Mouse (Mus musculus) stomach, embryonic 15.5 days (tissue): ENCODE measurements at regions not wholly inside any gene's neighbourhood (a gene's known extent, or its start where the extent isn't known, plus 50 kb on each side); places are given as distances from the start of the nearest gene placed in this dataset.

Source experiments
- ATAC-seq: fragments of 200-750 bp; cut with Nextera tagmentation; 2 replicates; pipeline ENCODE4 v1.8.0; 2017; ENCODE audit warnings: low read depth, moderate number of reproducible peaks, moderate TSS enrichment; ENCODE audit not compliant: insufficient read depth, low FRiP score
- H3K27ac ChIP-seq: fragments of 300-500 bp; sonication (generic); 2 replicates; pipeline ENCODE4 v1.5.1; 2015; ENCODE audit warnings: mild to moderate bottlenecking, inconsistent platforms
- H3K27me3 ChIP-seq: fragments of 300-500 bp; sonication (generic); replicated peaks from 2 replicates; pipeline ENCODE4 v1.6.1; 2015; ENCODE audit warnings: inconsistent platforms
- H3K36me3 ChIP-seq: fragments of 300-500 bp; sonication (generic); 2 replicates; pipeline ENCODE4 v1.6.1; 2015; ENCODE audit warnings: inconsistent platforms
- H3K4me1 ChIP-seq: fragments of 300-500 bp; sonication (generic); 2 replicates; pipeline ENCODE4 v1.6.1; 2015; ENCODE audit warnings: inconsistent platforms
- H3K4me2 ChIP-seq: fragments of 300-500 bp; sonication (generic); 2 replicates; pipeline ENCODE4 v1.6.1; 2015; ENCODE audit warnings: mild to moderate bottlenecking, inconsistent platforms
- H3K4me3 ChIP-seq: fragments of 300-500 bp; sonication (generic); replicated peaks from 2 replicates; pipeline ENCODE4 v1.5.1; 2015; ENCODE audit warnings: inconsistent platforms
- H3K9ac ChIP-seq: fragments of 300-500 bp; sonication (generic); 2 replicates; pipeline ENCODE4 v1.6.1; 2015; ENCODE audit warnings: inconsistent platforms
- H3K9me3 ChIP-seq: fragments of 300-500 bp; sonication (generic); 2 replicates; pipeline ENCODE4 v1.6.1; 2016; ENCODE audit warnings: inconsistent platforms
- WGBS: fragments of 180-500 bp; shearing (Covaris S2); methylation state at CpG from one replicate; pipeline ENCODE4 v1.1.7; 2015; 5-methylcytosine and 5-hydroxymethylcytosine counted together

DNA sequence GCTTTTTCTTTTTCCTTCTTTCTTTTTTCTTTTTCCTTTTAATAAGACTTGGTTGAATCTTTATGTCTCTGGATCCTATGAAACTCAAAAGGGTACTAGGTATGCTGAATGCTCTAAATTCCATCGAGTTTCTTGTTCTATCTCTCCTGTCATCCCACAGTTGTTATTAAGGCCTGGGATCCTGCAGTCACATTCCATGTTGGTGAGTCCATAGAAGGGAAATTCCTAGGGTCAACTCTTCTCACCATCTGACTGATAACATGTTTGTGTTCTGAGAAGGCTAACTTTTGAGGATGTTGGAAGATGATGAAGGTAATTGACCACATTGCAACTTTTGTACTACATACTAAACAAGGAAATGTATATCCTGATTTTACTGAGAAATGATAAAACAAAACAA is 210.5 kb upstream of the Marcks start:
- H3K9ac ChIP-seq = no peak overlapping the region
- H3K4me3 ChIP-seq = no peak overlapping the region
- H3K4me1 ChIP-seq = no peaks in the 10 kb centered on the region
- 81% methylated on average over 1 of the region's 1 CpGs for WGBS
- no peak overlapping the region for H3K4me2 ChIP-seq
- H3K36me3 ChIP-seq = no peaks in the 10 kb centered on the region
- H3K27me3 ChIP-seq = no peaks in the 10 kb centered on the region
- ATAC-seq = no peak
- H3K9me3 ChIP-seq = no peaks in the 10 kb centered on the region
- no peak overlapping the region for H3K27ac ChIP-seq

DNA sequence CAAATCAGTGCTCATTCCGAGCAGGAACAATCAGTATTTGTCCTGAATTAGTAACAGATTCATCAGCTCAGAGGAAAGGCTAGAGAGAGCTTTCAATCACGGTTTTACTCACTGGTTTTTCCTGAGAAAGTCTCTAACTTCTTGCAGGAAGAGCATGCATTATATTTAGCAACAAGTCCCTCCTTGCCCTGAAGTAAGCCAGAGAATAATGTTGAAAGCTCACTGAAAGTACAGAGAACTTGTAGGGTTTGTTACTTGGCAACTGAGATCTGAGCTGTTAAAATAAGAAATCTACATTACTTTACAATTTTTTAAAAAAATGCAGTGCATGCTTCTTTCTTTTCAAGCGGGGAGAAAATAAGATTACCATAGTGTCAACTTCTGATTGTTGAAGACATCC is 209.7 kb upstream of the Marcks start:
- H3K4me3 ChIP-seq = no peak overlapping the region
- no peaks in the 10 kb centered on the region for H3K36me3 ChIP-seq
- no peak overlapping the region for H3K27ac ChIP-seq
- H3K27me3 ChIP-seq = no peaks in the 10 kb centered on the region
- no peaks in the 10 kb centered on the region for H3K4me1 ChIP-seq
- no peaks in the 10 kb centered on the region for H3K9me3 ChIP-seq
- 61% methylated on average over 3 of the region's 3 CpGs for WGBS
- H3K4me2 ChIP-seq = no peak overlapping the region
- H3K9ac ChIP-seq = no peak overlapping the region
- no peak for ATAC-seq

DNA sequence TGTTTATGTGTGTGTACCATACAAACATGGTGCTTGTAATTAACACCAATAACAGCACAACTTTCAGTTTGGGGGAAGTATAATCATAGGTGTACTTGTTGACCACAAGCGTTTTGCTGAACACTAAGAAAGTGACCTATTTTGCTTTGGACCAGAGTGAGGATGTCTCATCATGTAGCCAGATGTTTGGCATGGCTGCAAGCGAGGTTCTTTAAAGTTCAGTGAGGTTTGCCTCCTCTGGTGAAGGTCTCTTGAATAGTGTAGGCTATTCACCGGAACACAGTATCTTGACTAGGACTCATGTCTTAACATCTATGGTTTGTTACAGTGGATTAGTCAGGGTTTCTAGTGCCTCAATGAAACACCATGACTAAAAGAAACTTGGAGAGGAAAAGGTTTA is 208.9 kb upstream of the Marcks start:
- ATAC-seq = no peak

DNA sequence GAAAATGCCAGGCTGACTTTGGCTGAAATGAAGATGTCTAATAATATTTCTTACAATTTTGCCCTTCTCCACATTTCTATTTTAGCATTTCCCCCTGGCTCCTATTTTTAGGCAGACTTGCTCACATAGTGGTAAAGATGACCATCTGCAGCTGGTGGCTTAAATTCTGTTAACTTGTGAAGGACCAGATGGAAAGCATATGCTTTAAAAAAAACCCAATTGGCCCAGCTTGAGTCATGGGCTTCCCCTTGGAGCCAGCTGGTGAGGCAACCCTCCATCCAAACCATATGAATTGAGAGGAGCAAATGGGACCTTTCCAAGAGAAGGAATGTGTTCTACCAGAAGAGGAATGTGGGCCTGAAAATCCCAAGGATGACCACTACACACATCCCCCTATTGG is 204.0 kb upstream of the Marcks start:
- Histone ChIP-seq H3K36me3 (no peaks in the 10 kb centered on the region), H3K9ac (no peak overlapping the region), H3K27ac (no peak overlapping the region), H3K9me3 (no peaks in the 10 kb centered on the region), H3K27me3 (no peaks in the 10 kb centered on the region), H3K4me2 (no peak overlapping the region), H3K4me3 (no peak overlapping the region), H3K4me1 (no peaks in the 10 kb centered on the region)
- no peak for ATAC-seq

More for the DNA sequence above, 208.9 kb upstream of the Marcks start:
- Histone ChIP-seq H3K27ac (no peak overlapping the region), H3K36me3 (no peaks in the 10 kb centered on the region), H3K9ac (no peak overlapping the region), H3K4me2 (no peak overlapping the region), H3K4me3 (no peak overlapping the region), H3K4me1 (no peaks in the 10 kb centered on the region), H3K27me3 (no peaks in the 10 kb centered on the region), H3K9me3 (no peaks in the 10 kb centered on the region)
- 87% methylated on average over 3 of the region's 3 CpGs for WGBS

DNA sequence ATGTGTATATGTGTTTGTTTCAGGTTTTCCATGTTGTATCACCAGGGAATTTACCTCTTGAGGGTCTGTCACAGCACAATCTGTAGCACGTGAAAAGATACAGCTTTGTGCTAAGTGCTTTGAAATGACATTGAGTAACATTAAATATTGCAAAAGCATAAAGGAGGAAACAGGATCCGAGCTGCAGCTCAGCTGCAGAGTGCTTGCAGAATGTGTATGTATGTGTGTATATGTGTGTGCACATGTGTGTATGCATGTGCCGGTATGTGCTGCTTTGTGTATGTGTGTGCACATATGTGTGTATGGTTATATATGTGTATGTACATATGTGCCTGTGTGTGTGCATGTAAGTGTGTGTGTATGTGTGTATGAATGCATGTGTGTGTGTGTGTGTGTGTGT is 200.9 kb upstream of the Marcks start:
- Histone ChIP-seq H3K4me1 (no peaks in the 10 kb centered on the region), H3K9me3 (no peaks in the 10 kb centered on the region), H3K27me3 (no peaks in the 10 kb centered on the region), H3K36me3 (no peaks in the 10 kb centered on the region), H3K4me2 (no peak overlapping the region), H3K9ac (no peak overlapping the region), H3K4me3 (no peak overlapping the region), H3K27ac (no peak overlapping the region)
- no peak for ATAC-seq
- WGBS = 72% methylated on average over 3 of the region's 3 CpGs

DNA sequence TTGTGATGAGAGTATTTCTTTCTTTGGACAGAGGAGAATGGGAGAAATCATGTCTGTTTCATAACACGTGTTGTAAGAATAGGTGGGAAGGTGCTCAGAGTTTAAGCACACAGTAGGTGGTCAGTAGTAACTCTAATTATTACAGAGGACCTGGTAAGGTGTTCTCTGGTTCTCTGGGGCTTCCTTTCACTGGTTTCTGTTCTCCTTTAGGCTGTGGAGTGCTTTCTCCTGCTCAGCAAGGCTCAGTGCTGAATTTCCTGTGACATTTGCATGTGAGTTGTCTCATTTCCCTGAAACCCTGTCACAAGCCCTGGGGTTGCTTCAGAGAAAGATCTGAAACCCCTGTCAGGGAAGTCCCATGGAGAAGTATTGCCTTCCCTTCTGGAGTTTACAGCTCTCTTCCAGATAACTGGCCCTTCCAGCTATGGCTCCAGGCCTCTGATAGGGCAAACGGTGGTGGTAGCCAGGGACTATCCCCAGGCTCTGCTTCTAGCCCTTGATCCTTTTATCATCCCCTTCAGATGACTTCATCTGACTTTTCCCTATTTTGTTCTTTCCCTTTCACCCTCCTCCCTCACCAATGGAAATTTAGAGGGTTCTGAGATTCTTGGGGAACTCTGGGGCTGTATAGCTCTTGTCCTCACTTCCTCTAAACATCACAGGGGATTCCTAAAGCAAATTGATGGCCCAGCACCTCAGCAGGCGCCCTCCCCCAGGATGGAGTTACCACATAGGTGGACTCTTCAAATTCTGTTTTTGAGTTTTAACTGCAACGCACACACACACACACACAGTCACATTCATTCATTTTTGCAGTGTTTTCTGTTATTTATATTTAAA is 199.6 kb upstream of the Marcks start:
- H3K9me3 ChIP-seq = no peaks in the 10 kb centered on the region
- H3K4me1 ChIP-seq = no peaks in the 10 kb centered on the region
- ATAC-seq = no peak
- whole genome bisulfite sequencing = 63% methylated on average over 4 of the region's 4 CpGs
- H3K36me3 ChIP-seq = no peaks in the 10 kb centered on the region
- no peak overlapping the region for H3K4me3 ChIP-seq
- H3K4me2 ChIP-seq = no peak overlapping the region
- H3K27me3 ChIP-seq = no peaks in the 10 kb centered on the region
- H3K27ac ChIP-seq = peak overlapping the region; percentile 4; the same call in 1 of the 2 replicates
- no peak overlapping the region for H3K9ac ChIP-seq

DNA sequence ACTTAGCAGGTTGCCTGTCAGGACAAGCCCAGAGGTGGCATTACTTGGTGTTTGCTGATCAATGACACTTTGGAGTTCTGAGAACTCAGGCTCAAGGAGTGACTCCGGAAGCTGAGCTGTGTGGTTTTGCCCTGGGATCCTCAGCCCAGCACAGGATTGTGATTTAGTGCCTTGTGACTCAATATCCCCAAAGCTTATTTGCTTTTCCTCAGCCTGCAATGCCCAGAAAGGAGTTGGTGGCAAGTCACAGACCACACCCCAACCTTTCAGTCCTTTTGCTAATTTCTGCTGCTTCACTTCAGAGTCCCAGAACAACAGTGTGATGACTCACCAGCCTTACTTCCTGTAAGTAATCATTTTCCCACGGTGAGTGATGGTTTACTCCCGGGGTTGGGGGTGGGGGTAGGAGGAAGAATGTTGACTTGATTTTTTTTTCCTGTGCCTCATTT is 198.5 kb upstream of the Marcks start:
- 10% methylated on average over 3 of the region's 3 CpGs for WGBS
- no peaks in the 10 kb centered on the region for H3K4me1 ChIP-seq
- H3K9ac ChIP-seq = no peak overlapping the region
- H3K9me3 ChIP-seq = no peaks in the 10 kb centered on the region
- no peak overlapping the region for H3K4me2 ChIP-seq
- peak overlapping the region; percentile 73 for H3K27ac ChIP-seq
- no peak overlapping the region for H3K4me3 ChIP-seq
- ATAC-seq = peak; percentile 83
- no peaks in the 10 kb centered on the region for H3K36me3 ChIP-seq
- H3K27me3 ChIP-seq = no peaks in the 10 kb centered on the region

DNA sequence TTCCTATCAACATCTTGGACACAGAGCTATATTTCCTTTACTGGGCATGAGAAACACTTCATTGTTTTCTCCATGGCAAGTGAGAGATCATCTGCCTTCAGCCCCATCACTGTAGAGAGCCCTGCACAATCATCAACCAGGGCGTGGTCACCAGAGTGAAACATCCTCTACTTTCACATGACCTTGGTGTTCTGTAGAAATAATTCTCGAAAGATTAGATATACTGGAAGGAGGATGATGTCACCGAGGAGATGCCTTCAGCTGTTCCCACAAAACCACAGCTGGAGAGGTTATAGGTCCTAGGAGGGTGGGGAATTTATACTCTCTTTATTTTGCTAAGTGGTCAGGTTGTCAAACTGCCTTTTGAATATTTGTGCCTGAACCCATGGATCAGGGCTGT is 196.4 kb upstream of the Marcks start:
- H3K4me2 ChIP-seq = no peak overlapping the region
- H3K4me1 ChIP-seq = no peaks in the 10 kb centered on the region
- H3K27ac ChIP-seq = no peak overlapping the region
- H3K27me3 ChIP-seq = no peaks in the 10 kb centered on the region
- no peaks in the 10 kb centered on the region for H3K36me3 ChIP-seq
- 56% methylated on average over 3 of the region's 3 CpGs for WGBS
- ATAC-seq = no peak
- H3K9me3 ChIP-seq = no peaks in the 10 kb centered on the region
- no peak overlapping the region for H3K9ac ChIP-seq
- H3K4me3 ChIP-seq = no peak overlapping the region

DNA sequence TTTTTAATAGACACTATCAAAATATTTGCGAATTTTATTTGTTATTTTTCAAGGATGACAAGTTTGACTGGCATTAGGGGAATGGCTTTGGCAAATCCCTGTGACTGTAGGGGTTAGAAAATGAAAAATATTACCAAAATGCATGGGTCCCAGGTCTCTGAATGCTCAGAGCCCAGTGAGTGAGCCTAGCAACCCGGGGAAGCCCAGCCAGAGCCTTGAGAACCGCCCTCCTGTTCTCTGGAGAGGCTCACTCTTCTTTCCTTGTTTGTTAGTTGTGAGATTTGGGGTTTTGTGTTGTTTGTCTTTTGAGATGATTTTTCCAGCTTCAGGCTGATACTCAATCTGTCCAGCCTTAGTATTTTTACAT is 187.4 kb upstream of the Marcks start:
- Histone ChIP-seq H3K9ac (no peak overlapping the region), H3K4me1 (no peaks in the 10 kb centered on the region), H3K27ac (peak overlapping the region; percentile 73), H3K4me3 (no peak overlapping the region), H3K27me3 (no peaks in the 10 kb centered on the region), H3K4me2 (no peak overlapping the region), H3K36me3 (no peaks in the 10 kb centered on the region), H3K9me3 (no peaks in the 10 kb centered on the region)
- ATAC-seq = no peak
- 44% methylated on average over 3 of the region's 3 CpGs for WGBS

DNA sequence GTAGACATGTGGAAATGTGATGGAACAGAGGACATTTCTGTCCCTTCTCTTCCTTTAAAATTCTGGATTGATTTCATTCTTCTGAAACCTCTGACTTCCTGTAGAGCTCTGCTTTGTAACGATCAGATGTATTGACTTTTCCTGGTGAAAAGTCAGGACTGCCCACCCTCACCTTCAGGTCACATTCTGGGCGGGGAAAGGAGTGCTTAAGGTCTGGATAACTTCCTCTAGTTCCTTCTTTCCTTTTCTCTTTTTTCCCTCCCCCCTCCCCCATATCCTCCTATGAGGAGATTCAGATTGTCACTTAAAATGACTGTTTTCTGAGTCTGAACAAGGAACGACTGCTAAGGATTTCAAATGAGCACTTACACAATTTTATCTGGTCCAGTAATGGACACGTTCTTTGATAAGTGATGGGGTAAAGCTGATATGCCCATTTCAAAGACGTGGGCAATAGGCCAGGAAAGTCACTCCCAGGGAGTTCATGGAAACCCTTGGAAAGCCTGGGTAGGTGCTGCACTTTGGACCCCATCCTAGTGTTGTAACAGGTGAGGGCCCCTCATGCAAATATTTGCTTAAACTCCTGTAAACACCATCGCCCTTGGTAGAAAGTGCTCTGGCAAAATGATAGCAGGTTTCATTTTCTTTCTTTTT is 186.9 kb upstream of the Marcks start:
- Histone ChIP-seq H3K27ac (peak overlapping the region; percentile 40; the same call in 1 of the 2 replicates), H3K9me3 (no peaks in the 10 kb centered on the region), H3K27me3 (no peaks in the 10 kb centered on the region), H3K9ac (no peak overlapping the region), H3K4me3 (no peak overlapping the region), H3K36me3 (no peaks in the 10 kb centered on the region), H3K4me1 (no peaks in the 10 kb centered on the region), H3K4me2 (no peak overlapping the region)
- WGBS = 33% methylated on average over 6 of the region's 6 CpGs
- peak; percentile 95 for ATAC-seq

DNA sequence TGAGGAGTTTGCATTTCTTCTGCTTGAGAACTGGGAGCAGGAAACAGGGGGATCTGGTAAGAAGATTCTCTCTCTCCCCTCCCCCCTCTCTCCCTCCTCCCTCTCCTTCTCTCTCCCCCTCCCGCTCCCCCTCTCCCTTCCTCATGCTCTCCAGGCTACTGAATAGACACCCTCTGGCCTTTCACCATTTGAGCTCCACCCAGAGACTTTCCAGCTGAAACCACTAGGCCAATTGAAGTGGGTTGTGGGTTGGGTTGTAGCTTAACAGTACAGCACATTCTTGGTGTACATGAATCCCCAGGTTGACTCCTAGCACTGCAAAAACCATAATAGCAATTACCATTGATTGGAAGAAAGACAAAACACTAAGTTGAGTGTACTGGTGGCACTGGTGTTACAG is 185.0 kb upstream of the Marcks start:
- no peaks in the 10 kb centered on the region for H3K27me3 ChIP-seq
- no peak overlapping the region for H3K27ac ChIP-seq
- no peaks in the 10 kb centered on the region for H3K9me3 ChIP-seq
- 69% methylated on average over 1 of the region's 1 CpGs for whole genome bisulfite sequencing
- no peaks in the 10 kb centered on the region for H3K36me3 ChIP-seq
- no peak overlapping the region for H3K9ac ChIP-seq
- ATAC-seq = no peak
- H3K4me1 ChIP-seq = no peaks in the 10 kb centered on the region
- no peak overlapping the region for H3K4me2 ChIP-seq
- no peak overlapping the region for H3K4me3 ChIP-seq

DNA sequence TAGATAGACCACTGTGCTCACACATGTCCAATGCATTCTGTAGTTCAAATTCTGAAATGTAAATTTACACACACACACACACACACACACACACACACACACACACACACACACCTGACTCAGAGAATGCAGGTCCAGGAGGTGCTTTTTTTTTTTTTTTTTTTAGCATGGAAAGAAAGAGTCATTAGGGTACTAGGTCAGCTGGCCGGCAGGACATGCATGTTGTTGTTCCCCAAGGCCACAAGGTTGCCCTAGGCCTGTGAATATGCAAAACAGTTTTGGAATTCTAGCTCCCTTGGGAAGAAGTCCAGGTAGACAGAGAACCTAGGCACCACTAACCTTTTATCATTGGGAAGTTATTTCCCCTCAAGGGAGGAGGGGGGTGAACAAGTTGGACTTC is 184.1 kb upstream of the Marcks start:
- Histone ChIP-seq H3K4me2 (no peak overlapping the region), H3K27me3 (no peaks in the 10 kb centered on the region), H3K4me3 (no peak overlapping the region), H3K9ac (no peak overlapping the region), H3K4me1 (no peaks in the 10 kb centered on the region), H3K9me3 (no peaks in the 10 kb centered on the region), H3K27ac (no peak overlapping the region), H3K36me3 (no peaks in the 10 kb centered on the region)
- ATAC-seq = no peak
- 88% methylated on average over 1 of the region's 1 CpGs for WGBS
